ENCODE assay signal across 13 mouse cellular contexts in genomic region chr13:83573327-83573726, GRCm38 (mm10).
DNase-seq lines count a peak whose midpoint lies in the region; ATAC-seq and TF ChIP-seq lines count a peak whose summit lies in the region.
"Had no signal": no experiment of that assay in that cellular context is flagged by ENCODE, and none has a peak within 500 bp of the region (broad histone marks: within the 10 kb centered on the region; RNA-seq: fewer than 3 reads in every experiment).

No protein-coding gene starts in this region.

- 41% methylated on average over 4 of the region's 4 CpGs for WGBS in bone marrow, adult 2 months
- 29% methylated on average over 4 of the region's 4 CpGs for WGBS in heart, embryonic 11.5 days (ENCODE audit: insufficient replicate concordance)
- WGBS in intestine, embryonic 15.5 days: 73% methylated on average over 4 of the region's 4 CpGs

- no peak for TF ChIP-seq POLR2A in bone marrow, adult 2 months (IDR thresholded peaks at IDR 0.05; ENCODE audit: borderline replicate concordance, control insufficient read depth, low read depth, low read length)

- no peak overlapping the region for H3K4me3 ChIP-seq in bone marrow, adult 2 months (replicated peaks; ENCODE audit: control insufficient read depth, low read depth, low read length)
- no peak overlapping the region for H3K4me3 ChIP-seq in heart, embryonic 11.5 days (ENCODE audit: low read depth, low read length)
- H3K4me3 ChIP-seq in intestine, embryonic 15.5 days (replicated peaks): no peak overlapping the region
- H3K4me3 ChIP-seq: erythroblast, embryonic 14.5 days; neural tube, embryonic 13.5 days had no signal

- peak overlapping the region; percentile 21; the same call in 1 of the 2 replicates for H3K27ac ChIP-seq in bone marrow, adult 2 months (ENCODE audit: control insufficient read depth, insufficient read depth, low read depth, low read length, poor library complexity)
- peak overlapping the region; percentile 57; the same call in 1 of the 2 replicates for H3K27ac ChIP-seq in heart, embryonic 11.5 days (ENCODE audit: low read depth, low read length)
- no peak overlapping the region for H3K27ac ChIP-seq in intestine, embryonic 15.5 days
- H3K27ac ChIP-seq: neural tube, embryonic 13.5 days had no signal

- no peak overlapping the region for H3K9ac ChIP-seq in heart, embryonic 11.5 days (ENCODE audit: low read depth, low read length)
- H3K9ac ChIP-seq in intestine, embryonic 15.5 days: no peak overlapping the region
- H3K9ac ChIP-seq: neural tube, embryonic 13.5 days had no signal

- 0 out of 2 replicates have a peak, but pooled peaks have one; percentile 46 for ATAC-seq in heart, embryonic 11.5 days (replicated peaks; ENCODE audit: insufficient number of reproducible peaks, low FRiP score, low TSS enrichment)
- peak; percentile 21; the same call in 1 of the 2 replicates for ATAC-seq in megakaryocyte-erythroid progenitor cell, adult 5-6 weeks (replicated peaks; ENCODE audit: low FRiP score, low TSS enrichment, poor library complexity, severe bottlenecking)
- no peak for ATAC-seq in intestine, embryonic 15.5 days
- ATAC-seq: intestine, postnatal 0 days; Patski had no signal

- no peak for TF ChIP-seq CTCF in bone marrow, adult 2 months (IDR thresholded peaks at IDR 0.05; ENCODE audit: control insufficient read depth, insufficient read depth, low read length)

- peak; percentile 47 for DNase-seq in ovary, adult 18-20 months (ENCODE audit: low spot score)
- no peak for DNase-seq in ovary, postnatal 10 days (ENCODE audit: low spot score)
- no peak for DNase-seq in kidney, postnatal 10 days
- DNase-seq: gastrocnemius, postnatal 10 days; lung, postnatal 36 days had no signal

- H3K27me3 ChIP-seq in heart, embryonic 11.5 days (ENCODE audit: control insufficient read depth, insufficient read depth, low read length): no peaks in the 10 kb centered on the region
- H3K27me3 ChIP-seq in intestine, embryonic 15.5 days (replicated peaks): no peaks in the 10 kb centered on the region

- H3K36me3 ChIP-seq in heart, embryonic 11.5 days (ENCODE audit: control insufficient read depth, insufficient read depth, low read length): no peaks in the 10 kb centered on the region
- no peaks in the 10 kb centered on the region for H3K36me3 ChIP-seq in intestine, embryonic 15.5 days
- H3K36me3 ChIP-seq: neural tube, embryonic 13.5 days had no signal

- peak overlapping the region; percentile 12; the same call in 1 of the 2 replicates for H3K4me2 ChIP-seq in heart, embryonic 11.5 days
- no peak overlapping the region for H3K4me2 ChIP-seq in intestine, embryonic 15.5 days (replicated peaks)
- H3K4me2 ChIP-seq: neural tube, embryonic 13.5 days had no signal

- peaks cover 2% of the 10 kb centered on the region; the same call in 1 of the 2 replicates for H3K4me1 ChIP-seq in bone marrow, adult 2 months (ENCODE audit: control insufficient read depth, insufficient read depth, low read length)
- peaks cover 24% of the 10 kb centered on the region for H3K4me1 ChIP-seq in heart, embryonic 11.5 days (ENCODE audit: control insufficient read depth, insufficient read depth, low read length)
- H3K4me1 ChIP-seq in intestine, embryonic 15.5 days (replicated peaks): no peaks in the 10 kb centered on the region

- H3K9me3 ChIP-seq in heart, embryonic 11.5 days (replicated peaks; ENCODE audit: control insufficient read depth, low read length): no peaks in the 10 kb centered on the region
- no peaks in the 10 kb centered on the region for H3K9me3 ChIP-seq in intestine, embryonic 15.5 days
- H3K9me3 ChIP-seq: neural tube, embryonic 13.5 days had no signal
